Mouse (Mus musculus): Measurements from ENCODE around the gene Lrg1. TPM values are rescaled to one million over a fixed set of nuclear protein-coding genes. Genes with fewer than 3 reads are reported as not detected.

Lrg1 gene
- polyA plus RNA-seq, 1 experiment from 2014 or later, result 0.59 TPM

GRCm38 (mm10) chr17:56139858-56140595, 18.2 kb upstream of the Lrg1 start, which contains the start of gene Sema6b:
Gene Sema6b (minus strand): TSS chr17:56140343.
- WGBS, result under 1% methylated on average over 78 of the region's 79 CpGs
- Histone ChIP-seq H3K27ac (ENCODE audit: low read length) (no peak within 1 kb of the TSS), H3K9ac (ENCODE audit: low read length) (peak within 1 kb of the TSS; percentile 60), H3K4me2 (ENCODE audit: low read depth, low read length) (peak within 1 kb of the TSS; percentile 99), H3K36me3 (ENCODE audit: control insufficient read depth, insufficient read depth, low read length) (no peaks in the 10 kb centered on the region), H3K4me3 (ENCODE audit: low read length) (peak within 1 kb of the TSS; percentile 67), H3K4me1 (replicated peaks; ENCODE audit: control insufficient read depth, insufficient read depth, low read length) (peaks cover 17% of the 10 kb centered on the region), H3K9me3 (ENCODE audit: control insufficient read depth, low read length) (no peaks in the 10 kb centered on the region), H3K27me3 (ENCODE audit: control insufficient read depth, insufficient read depth, low read depth, low read length) (peaks cover 47% of the 10 kb centered on the region)
- peak; percentile 55; the same call in 1 of the 2 replicates for ATAC-seq (ENCODE audit: low read depth)

DNA sequence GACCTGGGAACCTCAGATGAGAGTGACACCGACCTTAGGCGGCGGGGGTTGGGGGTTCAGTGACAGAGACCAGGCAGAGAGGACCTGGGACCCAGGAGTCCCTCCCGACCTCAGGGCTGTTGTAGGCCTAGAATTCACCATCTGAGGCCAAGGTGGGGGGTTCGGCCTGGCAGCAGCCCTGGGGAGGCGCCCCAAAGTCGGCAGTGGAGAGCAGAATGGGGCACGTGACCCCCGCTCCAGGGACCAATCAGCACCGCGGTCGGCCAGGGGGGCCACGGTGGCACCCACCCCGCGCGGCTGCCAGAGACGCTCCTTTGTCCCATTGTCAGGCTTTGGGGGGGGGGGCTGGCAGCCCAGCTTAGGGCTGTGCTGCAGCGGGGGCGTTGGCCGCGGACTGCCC, 17.6 kb upstream of the Lrg1 start:
- peak overlapping the region; percentile 67 for H3K4me3 ChIP-seq (ENCODE audit: low read length)
- no peak; the same call in 1 of the 2 replicates for ATAC-seq (ENCODE audit: low read depth)
- H3K9me3 ChIP-seq (ENCODE audit: control insufficient read depth, low read length), result no peaks in the 10 kb centered on the region
- 10% methylated on average over 21 of the region's 21 CpGs for WGBS
- no peak overlapping the region for H3K27ac ChIP-seq (ENCODE audit: low read length)
- no peaks in the 10 kb centered on the region for H3K36me3 ChIP-seq (ENCODE audit: control insufficient read depth, insufficient read depth, low read length)
- H3K9ac ChIP-seq (ENCODE audit: low read length), result peak overlapping the region; percentile 60
- H3K4me1 ChIP-seq (replicated peaks; ENCODE audit: control insufficient read depth, insufficient read depth, low read length), result peaks cover 22% of the 10 kb centered on the region
- peak overlapping the region; percentile 99 for H3K4me2 ChIP-seq (ENCODE audit: low read depth, low read length)
- H3K27me3 ChIP-seq (ENCODE audit: control insufficient read depth, insufficient read depth, low read depth, low read length), result peaks cover 44% of the 10 kb centered on the region

GRCm38 (mm10) chr17:56137839-56138613, 16.2 kb upstream of the Lrg1 start:
- Histone ChIP-seq H3K27me3 (ENCODE audit: control insufficient read depth, insufficient read depth, low read depth, low read length) (peaks cover 44% of the 10 kb centered on the region), H3K4me2 (ENCODE audit: low read depth, low read length) (0 out of 2 replicates have a peak overlapping the region, but pooled peaks have one; percentile 9), H3K27ac (ENCODE audit: low read length) (no peak overlapping the region), H3K36me3 (ENCODE audit: control insufficient read depth, insufficient read depth, low read length) (no peaks in the 10 kb centered on the region), H3K4me1 (replicated peaks; ENCODE audit: control insufficient read depth, insufficient read depth, low read length) (peaks cover 28% of the 10 kb centered on the region), H3K4me3 (ENCODE audit: low read length) (no peak overlapping the region), H3K9me3 (ENCODE audit: control insufficient read depth, low read length) (no peaks in the 10 kb centered on the region), H3K9ac (ENCODE audit: low read length) (no peak overlapping the region)
- ATAC-seq (ENCODE audit: low read depth), result no peak
- WGBS, result 24% methylated on average over 25 of the region's 25 CpGs

DNA sequence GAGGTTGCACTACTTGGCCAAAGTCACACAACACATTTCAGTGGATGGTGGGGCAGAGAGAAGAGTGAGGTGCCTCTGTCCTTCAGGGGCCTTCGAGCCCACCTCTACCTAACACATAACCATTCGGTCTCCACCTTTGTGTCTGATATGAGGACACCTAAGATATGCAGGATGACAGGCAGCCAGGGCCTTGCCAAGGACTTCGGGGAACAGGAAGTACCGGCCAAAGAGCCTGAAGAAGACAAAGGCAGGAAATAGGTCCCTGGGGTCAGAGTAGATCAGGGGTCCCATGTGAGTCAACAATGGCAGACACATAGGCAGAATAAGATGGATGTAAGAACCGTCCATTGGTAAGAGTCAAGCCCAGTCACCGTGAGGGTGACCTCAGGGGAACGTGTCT, 14.8 kb upstream of the Lrg1 start:
- WGBS, result 72% methylated on average over 7 of the region's 7 CpGs
- Histone ChIP-seq H3K9me3 (ENCODE audit: control insufficient read depth, low read length) (no peaks in the 10 kb centered on the region), H3K9ac (ENCODE audit: low read length) (no peak overlapping the region), H3K36me3 (ENCODE audit: control insufficient read depth, insufficient read depth, low read length) (no peaks in the 10 kb centered on the region), H3K27ac (ENCODE audit: low read length) (no peak overlapping the region), H3K4me2 (ENCODE audit: low read depth, low read length) (no peak overlapping the region), H3K27me3 (ENCODE audit: control insufficient read depth, insufficient read depth, low read depth, low read length) (peaks cover 29% of the 10 kb centered on the region), H3K4me3 (ENCODE audit: low read length) (no peak overlapping the region), H3K4me1 (replicated peaks; ENCODE audit: control insufficient read depth, insufficient read depth, low read length) (peaks cover 20% of the 10 kb centered on the region)
- no peak for ATAC-seq (ENCODE audit: low read depth)

GRCm38 (mm10) chr17:56134463-56134971, 12.7 kb upstream of the Lrg1 start:
- Histone ChIP-seq H3K4me1 (replicated peaks; ENCODE audit: control insufficient read depth, insufficient read depth, low read length) (peaks cover 16% of the 10 kb centered on the region), H3K27me3 (ENCODE audit: control insufficient read depth, insufficient read depth, low read depth, low read length) (peaks cover 10% of the 10 kb centered on the region), H3K27ac (ENCODE audit: low read length) (peak overlapping the region; percentile 91), H3K36me3 (ENCODE audit: control insufficient read depth, insufficient read depth, low read length) (no peaks in the 10 kb centered on the region), H3K4me3 (ENCODE audit: low read length) (peak overlapping the region; percentile 40), H3K9ac (ENCODE audit: low read length) (peak overlapping the region; percentile 48), H3K4me2 (ENCODE audit: low read depth, low read length) (peak overlapping the region; percentile 66), H3K9me3 (ENCODE audit: control insufficient read depth, low read length) (no peaks in the 10 kb centered on the region)
- WGBS, result 2% methylated on average over 27 of the region's 27 CpGs
- ATAC-seq (ENCODE audit: low read depth), result peak; percentile 39

DNA sequence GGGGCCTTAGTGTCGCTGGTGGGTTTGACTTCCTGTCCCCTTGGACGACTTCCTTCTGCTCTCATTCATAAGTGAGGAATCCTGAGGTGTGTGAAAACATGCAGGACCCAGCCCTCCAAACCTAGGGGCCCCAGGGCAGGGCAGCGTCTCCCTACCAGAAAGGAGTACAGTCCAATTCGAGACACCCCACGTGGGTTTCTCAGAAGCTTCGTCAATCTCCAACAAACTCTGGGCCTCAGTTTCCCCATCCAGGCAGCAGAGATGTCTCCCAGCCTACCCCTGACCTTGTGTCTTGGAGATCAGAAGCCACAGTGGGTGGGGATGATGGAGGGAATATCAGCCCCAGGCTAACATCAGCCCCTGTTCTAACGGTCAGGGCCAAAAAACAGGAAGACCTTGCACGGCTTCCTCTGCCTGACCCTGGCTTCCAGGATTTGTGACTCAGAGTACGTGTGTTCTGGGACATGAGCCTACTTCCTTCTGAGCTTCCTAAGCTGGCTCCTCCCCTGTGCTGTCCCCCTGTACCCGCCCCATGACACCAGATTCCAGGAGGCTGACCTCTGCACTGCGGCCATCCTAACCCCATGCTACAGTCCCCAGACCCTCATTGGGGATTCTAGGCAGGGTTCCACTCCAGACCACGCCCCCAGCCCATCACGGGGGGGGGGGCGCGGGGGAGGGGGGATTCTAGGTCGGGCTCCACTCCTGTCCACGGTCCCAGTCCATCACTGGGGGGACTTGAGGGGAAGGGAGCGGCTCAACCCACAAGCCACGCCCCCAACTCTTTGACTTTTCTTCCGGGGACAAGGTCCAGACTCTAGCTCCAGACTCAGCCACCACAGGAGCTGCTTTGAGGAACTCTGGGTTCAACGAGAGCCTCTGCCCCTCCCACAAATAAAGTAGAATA, 11.9 kb upstream of the Lrg1 start:
- Histone ChIP-seq H3K4me2 (ENCODE audit: low read depth, low read length) (peak overlapping the region; percentile 66), H3K27ac (ENCODE audit: low read length) (peak overlapping the region; percentile 91), H3K9ac (ENCODE audit: low read length) (peak overlapping the region; percentile 55), H3K4me1 (replicated peaks; ENCODE audit: control insufficient read depth, insufficient read depth, low read length) (peaks cover 13% of the 10 kb centered on the region), H3K4me3 (ENCODE audit: low read length) (peak overlapping the region; percentile 40), H3K36me3 (ENCODE audit: control insufficient read depth, insufficient read depth, low read length) (no peaks in the 10 kb centered on the region), H3K27me3 (ENCODE audit: control insufficient read depth, insufficient read depth, low read depth, low read length) (peaks cover 2% of the 10 kb centered on the region; the same call in 1 of the 2 replicates), H3K9me3 (ENCODE audit: control insufficient read depth, low read length) (no peaks in the 10 kb centered on the region)
- ATAC-seq (ENCODE audit: low read depth), result peak; percentile 84
- 13% methylated on average over 20 of the region's 21 CpGs for WGBS

DNA sequence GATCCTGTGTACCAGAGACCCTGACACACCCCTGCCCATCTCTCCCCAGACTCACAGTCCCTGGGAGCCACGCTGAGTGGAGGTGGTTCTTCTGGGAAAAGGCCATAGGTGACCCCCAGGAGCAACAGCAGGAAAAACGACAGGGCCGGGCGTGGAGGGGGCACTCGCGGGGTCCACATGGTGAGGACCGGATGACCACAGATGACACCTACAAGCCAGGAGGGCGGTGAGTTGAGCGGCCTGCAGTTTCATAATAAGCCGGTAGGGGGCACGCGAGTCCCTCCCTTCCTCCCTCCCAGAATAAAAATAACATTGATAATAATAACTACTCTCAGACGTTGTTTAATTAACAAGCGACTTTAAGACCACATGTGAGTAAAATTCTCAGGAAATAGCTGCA, 10.9 kb upstream of the Lrg1 start:
- Histone ChIP-seq H3K9ac (ENCODE audit: low read length) (0 out of 2 replicates have a peak overlapping the region, but pooled peaks have one; percentile 5), H3K27me3 (ENCODE audit: control insufficient read depth, insufficient read depth, low read depth, low read length) (no peaks in the 10 kb centered on the region), H3K4me2 (ENCODE audit: low read depth, low read length) (peak overlapping the region; percentile 25), H3K4me3 (ENCODE audit: low read length) (0 out of 2 replicates have a peak overlapping the region, but pooled peaks have one; percentile 7), H3K36me3 (ENCODE audit: control insufficient read depth, insufficient read depth, low read length) (no peaks in the 10 kb centered on the region), H3K4me1 (replicated peaks; ENCODE audit: control insufficient read depth, insufficient read depth, low read length) (peaks cover 12% of the 10 kb centered on the region), H3K27ac (ENCODE audit: low read length) (no peak overlapping the region), H3K9me3 (ENCODE audit: control insufficient read depth, low read length) (no peaks in the 10 kb centered on the region)
- WGBS, result 5% methylated on average over 14 of the region's 14 CpGs
- ATAC-seq (ENCODE audit: low read depth), result no peak

GRCm38 (mm10) chr17:56131814-56132213, 10.0 kb upstream of the Lrg1 start:
- H3K4me2 ChIP-seq (ENCODE audit: low read depth, low read length), result no peak overlapping the region
- no peaks in the 10 kb centered on the region for H3K27me3 ChIP-seq (ENCODE audit: control insufficient read depth, insufficient read depth, low read depth, low read length)
- H3K9me3 ChIP-seq (ENCODE audit: control insufficient read depth, low read length), result no peaks in the 10 kb centered on the region
- peaks cover 12% of the 10 kb centered on the region for H3K4me1 ChIP-seq (replicated peaks; ENCODE audit: control insufficient read depth, insufficient read depth, low read length)
- H3K4me3 ChIP-seq (ENCODE audit: low read length), result no peak overlapping the region
- no peak overlapping the region for H3K9ac ChIP-seq (ENCODE audit: low read length)
- 40% methylated on average over 7 of the region's 7 CpGs for WGBS
- no peak overlapping the region for H3K27ac ChIP-seq (ENCODE audit: low read length)
- H3K36me3 ChIP-seq (ENCODE audit: control insufficient read depth, insufficient read depth, low read length), result no peaks in the 10 kb centered on the region
- no peak for ATAC-seq (ENCODE audit: low read depth)
